Mouse (Mus musculus) WW6 (cell line): ENCODE data around the gene 1700020D05Rik.
"Not testable (repeated sequence)": the region's sequence is repeated elsewhere in the genome, so short reads cannot be mapped to it uniquely, and the experiment has no call there.

Experiments used
- DNase-seq: peaks from one replicate; pipeline ENCODE4 v3.0.0-alpha.2; 2013; ENCODE audit warnings: low read depth, low spot score

Gene 1700020D05Rik

GRCm38 (mm10) chr19:5495353-5496051 is 8.1 kb downstream of the 1700020D05Rik start:
- no peak for DNase-seq

GRCm38 (mm10) chr19:5494314-5494713 is 9.3 kb downstream of the 1700020D05Rik start:
- no peak for DNase-seq

DNA sequence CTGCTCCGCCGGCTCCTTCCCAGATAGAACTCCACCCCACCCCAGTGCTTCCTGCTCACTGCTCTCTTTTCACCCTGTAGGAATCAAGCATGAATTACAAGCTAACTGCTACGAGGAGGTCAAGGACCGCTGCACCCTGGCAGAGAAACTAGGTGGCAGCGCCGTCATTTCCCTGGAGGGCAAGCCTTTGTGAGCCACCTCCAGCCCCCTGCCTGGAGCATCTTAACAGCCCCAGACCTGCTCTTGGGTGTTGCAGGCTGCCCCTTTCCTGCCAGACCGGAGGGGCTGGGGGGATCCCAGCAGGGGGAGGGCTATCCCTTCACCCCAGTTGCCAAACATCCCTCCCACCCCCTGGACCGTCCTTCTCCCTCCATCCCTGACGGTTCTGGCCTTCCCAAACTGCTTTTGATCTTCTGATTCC is 10.3 kb downstream of the 1700020D05Rik start:
- DNase-seq: not testable (repeated sequence)

GRCm38 (mm10) chr19:5492641-5493040 is 10.9 kb downstream of the 1700020D05Rik start:
- DNase-seq: no peak

- DNase-seq: no peak
Observed at GRCm38 (mm10) chr19:5490898-5491708, 12.5 kb downstream of the 1700020D05Rik start.

DNA sequence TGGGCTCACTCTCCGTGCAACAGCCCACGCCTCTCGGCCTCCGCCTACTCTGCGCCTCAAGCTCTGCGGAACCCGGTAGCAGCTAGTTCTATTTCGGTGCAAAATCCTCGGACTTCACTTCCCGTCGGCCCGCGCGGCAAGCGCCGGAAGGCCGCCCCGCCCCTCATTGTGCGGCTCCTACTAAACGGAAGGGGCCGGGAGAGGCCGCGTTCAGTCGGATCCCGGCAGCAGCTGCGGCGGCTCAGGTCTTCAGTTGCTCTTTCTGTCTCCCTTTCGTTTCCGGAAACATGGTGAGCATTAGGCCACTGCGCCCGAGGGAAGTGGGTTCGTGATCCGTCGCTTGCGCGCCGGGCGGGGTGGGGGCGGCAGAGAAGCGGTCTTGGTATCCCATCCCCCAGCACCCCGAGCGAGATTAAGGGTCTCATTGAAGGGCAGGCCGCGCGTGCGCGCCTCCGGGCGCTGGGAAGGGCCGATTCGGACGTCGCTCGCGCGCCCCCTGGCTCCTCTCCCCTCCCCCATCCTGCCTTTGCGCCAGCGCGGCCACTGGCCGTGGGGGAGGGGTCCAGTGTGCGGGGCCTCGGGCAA is 13.2 kb downstream of the 1700020D05Rik start, which contains the start of gene Cfl1:
Gene Cfl1, plus strand, starts transcription at position 143 of the 585 bp plus-strand sequence.
- peak; percentile 89 for DNase-seq

GRCm38 (mm10) chr19:5489721-5490120 is 13.9 kb downstream of the 1700020D05Rik start:
- not testable (repeated sequence) for DNase-seq

DNA sequence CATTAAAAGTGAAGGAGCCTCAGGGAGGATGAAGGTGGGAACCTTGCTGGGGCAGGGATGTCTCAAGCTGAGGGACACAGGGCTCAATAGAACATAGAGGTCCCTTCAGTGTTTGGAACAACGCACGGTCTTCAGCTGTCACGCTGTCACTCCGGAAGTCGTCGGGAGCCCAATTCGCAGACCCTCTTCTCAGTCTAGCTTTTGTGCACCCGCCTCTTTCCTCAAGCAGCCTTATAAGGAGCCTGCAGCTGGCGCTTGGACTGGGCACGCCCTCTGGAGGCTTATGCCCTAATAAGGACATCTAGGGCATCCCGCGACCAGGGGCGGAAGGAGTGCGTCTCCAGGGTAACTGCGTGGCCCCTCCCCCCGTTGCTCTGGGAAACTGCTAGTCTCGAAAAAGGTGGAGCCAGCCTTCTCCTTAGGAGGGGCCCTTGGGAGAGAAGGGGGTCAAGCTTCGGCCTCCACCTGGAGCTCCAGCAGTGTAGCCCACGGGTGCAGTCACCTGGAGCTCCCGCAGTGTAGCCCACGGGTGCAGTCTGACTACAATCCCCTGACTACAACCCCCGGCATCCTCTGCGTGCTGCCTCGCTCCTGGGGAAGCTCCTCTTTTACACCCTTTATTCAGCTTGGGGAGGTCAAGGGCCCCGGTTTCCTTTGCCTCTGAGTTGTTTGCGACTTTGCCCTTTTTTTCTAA is 14.6 kb downstream of the 1700020D05Rik start:
- peak; percentile 92 for DNase-seq

DNA sequence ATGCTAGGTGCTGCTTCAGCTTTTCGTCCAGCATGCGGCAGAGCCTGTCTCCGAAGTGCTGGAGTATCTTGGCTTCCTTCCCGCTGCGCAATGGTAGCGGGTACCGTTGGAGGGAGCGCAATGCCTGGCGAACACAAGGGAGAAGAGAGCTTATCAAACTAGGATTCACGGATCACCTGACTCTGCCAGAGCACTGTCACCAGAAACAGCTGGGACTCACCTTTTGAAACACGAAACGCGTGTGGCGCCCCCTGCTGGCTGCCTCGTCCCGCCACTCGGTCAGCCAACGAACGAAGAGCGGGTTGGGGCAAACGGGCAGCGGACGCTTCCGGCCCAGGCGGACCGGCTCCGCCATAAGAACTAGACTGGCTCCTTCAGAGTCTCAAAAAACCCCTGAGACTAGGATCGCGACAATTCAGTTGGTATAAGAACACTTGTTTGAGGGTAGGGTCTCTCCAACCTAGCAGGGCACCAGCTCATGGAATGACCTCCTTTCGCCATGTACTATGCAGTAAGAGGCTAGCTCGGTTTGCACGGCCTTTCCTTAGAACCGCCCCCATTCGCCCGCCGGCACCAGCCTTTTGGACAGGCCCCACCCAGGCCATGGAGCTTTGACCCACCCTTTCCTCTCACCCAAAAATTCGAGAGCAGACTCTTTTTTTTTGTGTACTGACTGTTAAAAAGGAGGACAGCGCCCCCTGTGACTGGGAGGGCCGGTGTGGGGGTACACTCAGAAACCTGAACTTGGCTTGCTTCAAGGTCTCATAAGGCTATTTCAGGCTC is 15.6 kb downstream of the 1700020D05Rik start, which contains the start of gene Mus81:
Gene Mus81, minus strand, starts transcription at position 635 of the 783 bp plus-strand sequence.
- peak; percentile 81 for DNase-seq

- DNase-seq: no peak
Observed at GRCm38 (mm10) chr19:5486771-5487170, 16.8 kb downstream of the 1700020D05Rik start.

DNA sequence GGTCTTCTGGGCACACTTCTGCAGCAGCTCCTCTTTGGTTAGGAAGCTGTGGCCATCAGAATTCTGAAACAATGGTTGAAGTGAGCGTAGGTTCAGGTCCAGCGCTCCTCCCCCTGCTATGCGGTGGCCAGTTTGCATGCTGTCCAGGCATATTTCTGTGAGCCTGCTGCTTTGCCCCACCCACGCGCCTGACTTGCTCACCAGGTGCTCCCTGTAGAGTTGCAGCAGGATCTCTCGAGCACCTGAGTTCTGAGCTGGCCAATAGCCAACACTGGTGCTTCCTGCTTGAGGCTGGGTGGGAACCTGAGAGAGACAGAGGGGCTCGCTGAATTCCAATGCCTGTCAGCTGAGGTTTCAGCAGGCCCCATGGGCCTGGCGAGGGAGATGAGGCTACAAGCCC is 17.3 kb downstream of the 1700020D05Rik start:
- no peak for DNase-seq

DNA sequence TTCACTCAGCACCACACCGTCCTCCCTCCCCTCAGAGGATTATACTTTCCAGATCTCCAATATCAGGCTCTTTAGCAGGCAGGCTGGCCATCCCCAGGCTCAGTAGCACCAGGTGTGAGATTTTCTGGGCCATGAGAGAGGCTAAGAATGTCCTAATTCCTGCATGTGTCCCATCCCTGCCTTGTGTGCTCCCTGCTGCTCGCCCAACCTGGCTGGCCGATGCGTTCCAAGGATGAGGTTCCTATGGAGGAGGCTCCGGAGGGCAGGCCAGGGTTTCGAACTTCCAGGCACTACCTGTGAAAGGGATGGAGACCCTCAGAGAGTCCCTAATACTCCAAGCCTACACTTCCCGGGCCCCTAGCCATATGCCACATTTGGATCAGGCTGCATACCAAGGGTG is 17.8 kb downstream of the 1700020D05Rik start:
- no peak for DNase-seq

DNA sequence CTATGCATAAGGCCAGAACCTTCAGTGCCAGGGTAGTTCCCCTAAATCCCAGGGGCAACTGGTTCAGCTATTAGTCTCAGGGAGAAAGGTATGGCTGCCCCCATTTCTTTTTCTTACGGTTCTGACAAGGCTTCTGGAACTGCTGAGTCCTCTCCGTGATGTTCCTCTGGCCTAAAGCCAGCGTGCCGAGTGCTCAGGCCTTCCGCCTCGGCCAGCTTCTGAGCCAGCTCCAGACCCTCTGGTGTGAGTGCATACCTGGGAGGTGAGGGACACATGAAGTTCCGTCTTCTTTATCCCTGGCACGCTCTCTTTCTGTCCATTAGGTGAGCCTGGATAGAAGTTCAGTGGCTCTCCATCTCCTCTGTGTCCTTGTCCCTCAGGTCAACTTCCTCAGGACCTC is 18.2 kb downstream of the 1700020D05Rik start:
- no peak for DNase-seq

DNA sequence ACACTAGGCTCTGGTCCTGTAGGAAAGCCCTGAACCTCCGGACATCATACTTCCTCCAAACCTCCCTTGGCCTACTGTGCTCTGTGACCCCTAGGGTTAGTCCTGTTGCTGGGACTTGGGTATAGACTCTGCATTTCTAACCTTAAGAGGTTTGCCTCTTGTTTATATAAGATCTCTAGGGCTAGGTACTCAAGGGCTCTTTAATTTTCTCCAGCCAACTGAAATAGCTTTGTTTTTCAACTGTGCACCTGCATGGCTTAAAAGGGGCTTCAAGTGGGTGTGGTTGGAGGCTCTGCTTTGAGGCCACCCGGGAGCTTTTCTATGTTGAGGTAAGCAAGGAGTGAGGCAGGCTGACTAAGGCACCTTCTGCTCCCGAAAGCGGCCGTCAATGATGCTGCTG is 19.1 kb downstream of the 1700020D05Rik start:
- no peak for DNase-seq

DNA sequence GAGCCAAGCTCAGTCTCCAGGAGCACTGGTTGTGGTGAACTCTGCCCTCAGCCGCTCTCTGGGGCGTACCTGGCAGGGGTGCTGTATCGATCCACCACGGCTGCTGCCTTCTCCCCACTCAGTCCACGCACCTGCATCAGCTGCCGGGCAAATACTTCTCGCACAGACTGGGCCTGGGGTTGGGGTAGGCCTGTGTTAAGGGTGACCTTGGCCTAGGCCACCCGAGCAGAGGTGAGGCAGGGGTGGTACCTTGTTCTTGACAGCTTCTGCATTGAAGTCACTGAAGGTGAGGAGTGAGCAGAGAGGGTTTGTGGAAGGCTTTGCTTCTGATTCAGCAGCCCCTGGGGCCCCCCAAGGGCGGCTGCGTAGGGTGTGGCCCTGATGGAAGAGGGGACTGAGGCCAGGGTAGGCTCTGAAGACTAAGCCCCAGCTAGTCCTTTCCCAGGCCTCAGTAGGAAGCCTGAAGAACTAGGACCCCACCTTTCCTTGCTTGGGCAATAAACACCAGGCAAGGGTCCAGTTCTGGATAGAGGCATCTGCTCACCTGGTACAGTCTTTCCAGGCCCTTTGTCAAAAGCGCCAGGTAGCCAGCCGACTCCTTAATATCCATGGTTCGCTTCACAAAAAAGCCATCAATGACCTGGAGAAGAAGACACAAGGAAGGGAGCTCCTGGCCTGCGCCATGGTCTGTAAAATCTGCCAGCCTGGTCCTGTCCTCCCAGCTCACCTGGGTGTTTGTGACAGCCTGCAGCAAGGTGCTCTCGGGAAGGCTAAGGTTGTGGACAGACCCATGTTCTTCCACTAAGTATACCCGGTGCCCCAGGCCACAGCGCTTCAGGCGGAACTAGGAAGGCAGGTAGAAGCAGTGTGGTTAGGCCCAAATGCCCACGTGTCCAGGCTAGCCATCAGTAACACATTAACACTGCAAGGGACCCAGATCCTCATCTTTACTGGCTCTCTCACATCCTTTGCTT is 19.9 kb downstream of the 1700020D05Rik start:
- no peak for DNase-seq

DNA sequence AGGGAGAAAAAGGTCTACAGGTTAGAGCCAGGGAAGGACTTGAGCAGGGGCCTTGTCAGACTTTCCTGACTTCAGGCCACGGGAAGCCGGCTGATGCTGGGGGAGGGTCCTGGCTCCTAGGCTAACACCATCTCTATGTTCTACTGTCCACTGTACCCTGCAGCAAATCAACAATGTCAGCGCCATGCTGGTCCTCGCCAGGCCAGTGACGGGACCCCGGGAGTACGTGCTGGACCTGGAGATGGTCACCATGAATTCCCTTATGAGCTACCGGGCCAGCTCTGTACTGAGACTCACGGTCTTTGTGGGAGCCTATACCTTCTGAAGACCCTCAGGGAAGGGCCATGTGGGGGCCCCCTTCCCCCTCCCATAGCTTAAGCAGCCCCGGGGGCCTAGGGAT is 22.2 kb downstream of the 1700020D05Rik start:
- no peak for DNase-seq

- no peak for DNase-seq
Observed at GRCm38 (mm10) chr19:5480016-5480415, 23.6 kb downstream of the 1700020D05Rik start.

GRCm38 (mm10) chr19:5477668-5478300 is 25.8 kb downstream of the 1700020D05Rik start:
- DNase-seq: no peak

DNA sequence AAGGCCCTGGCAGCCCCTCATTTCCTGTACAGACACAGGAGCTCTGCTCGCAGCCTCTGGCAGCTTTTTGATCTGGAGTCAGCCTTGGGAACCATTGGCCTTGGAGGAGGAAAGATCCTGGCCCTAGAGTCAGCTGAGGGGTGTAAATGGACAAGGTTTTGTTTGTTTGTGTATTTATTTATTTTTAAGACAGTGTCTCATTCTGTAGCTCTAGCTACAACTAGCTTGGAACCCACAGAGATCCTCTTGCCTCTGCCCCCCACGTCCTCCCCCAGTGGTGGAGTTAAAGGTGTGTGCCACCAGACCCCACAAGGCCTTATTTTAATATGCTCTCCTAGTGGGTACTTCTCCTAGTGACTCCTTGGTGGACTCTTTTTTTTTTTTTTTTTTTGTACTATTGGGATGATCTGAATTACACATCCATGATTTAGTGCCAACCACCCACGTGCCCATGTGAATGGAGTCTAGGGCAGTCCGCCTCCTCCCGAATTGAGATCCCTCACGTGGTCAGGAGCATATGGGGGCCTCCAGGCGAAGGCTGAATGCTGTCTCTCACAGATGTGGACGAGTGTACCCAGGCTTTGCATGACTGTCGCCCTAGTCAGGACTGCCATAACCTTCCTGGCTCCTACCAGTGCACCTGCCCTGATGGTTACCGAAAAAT is 26.5 kb downstream of the 1700020D05Rik start:
- DNase-seq: no peak
